Mouse (Mus musculus) liver, adult 2 months (tissue): ENCODE data around the gene Myadm. TPM values are rescaled to one million over a fixed set of nuclear protein-coding genes. Genes with fewer than 3 reads are reported as not detected.

Experiments used
- DNase-seq: peaks from one replicate; pipeline ENCODE4 v3.0.0-alpha.2; 2011; ENCODE audit warnings: low read depth, low spot score; ENCODE audit errors: extremely low read depth
- H3K27ac ChIP-seq: fragments of 200-500 bp; replicated peaks from 2 replicates; pipeline ENCODE4 v1.5.1; 2012; ENCODE audit warnings: low read depth, mild to moderate bottlenecking, control low read depth, inconsistent platforms, low read length; ENCODE audit not compliant: insufficient read depth
- H3K27me3 ChIP-seq: fragments of 200-500 bp; 2 replicates; pipeline ENCODE4 v1.6.1; 2012; ENCODE audit warnings: mild to moderate bottlenecking, moderate library complexity, low read length, inconsistent platforms; ENCODE audit not compliant: control insufficient read depth, insufficient read depth
- H3K36me3 ChIP-seq: fragments of 200-500 bp; 2 replicates; pipeline ENCODE4 v1.6.1; 2012; ENCODE audit warnings: low read length, inconsistent platforms; ENCODE audit not compliant: control insufficient read depth, insufficient read depth
- H3K4me1 ChIP-seq: fragments of 200-500 bp; 2 replicates; pipeline ENCODE4 v1.6.1; 2011; ENCODE audit warnings: low read length; ENCODE audit not compliant: control insufficient read depth, insufficient read depth
- H3K4me3 ChIP-seq: fragments of 200-500 bp; 2 replicates; pipeline ENCODE4 v1.5.1; 2011; ENCODE audit warnings: low read depth, mild to moderate bottlenecking, control low read depth, low read length, moderate library complexity; ENCODE audit not compliant: insufficient read depth
- H3K79me2 ChIP-seq: fragments of 200-500 bp; 2 replicates; pipeline ENCODE4 v1.6.1; 2012; ENCODE audit warnings: inconsistent platforms, mild to moderate bottlenecking, low read length, moderate library complexity; ENCODE audit not compliant: control insufficient read depth, insufficient read depth
- H3K9ac ChIP-seq: fragments of 200-500 bp; 2 replicates; pipeline ENCODE4 v1.6.1; 2012; ENCODE audit warnings: low read depth, mild to moderate bottlenecking, control low read depth, inconsistent platforms, low read length
- CTCF ChIP-seq: fragments of 200-500 bp; IDR thresholded peaks from 2 replicates; pipeline ENCODE4 v1.5.1; 2011; ENCODE audit warnings: low read depth, low read length, control low read depth
- POLR2A ChIP-seq: fragments of 200-500 bp; IDR thresholded peaks from 2 replicates; pipeline ENCODE4 v1.6.1; 2011; ENCODE audit warnings: low read length, control low read depth; ENCODE audit not compliant: insufficient read depth; ENCODE audit errors: extremely low read depth
- WGBS: fragments of 180-500 bp; shearing (Covaris S2); methylation state at CpG from one replicate; pipeline ENCODE4 v1.1.7; 2018; 5-methylcytosine and 5-hydroxymethylcytosine counted together
- polyA plus RNA-seq: library from polyadenylated mRNA; depleted of rRNA; stranded (reverse); fragments of >200 nt; gene quantifications from 2 replicates; pipeline ENCODE4 v1.2.3, GENCODE M21; 2012
- total RNA-seq: library from RNA; depleted of rRNA; stranded (reverse); fragments of >200 nt; gene quantifications from 2 replicates; pipeline ENCODE4 v1.2.3, GENCODE M21; 2014

The Myadm gene
- total and polyA plus RNA-seq, 2 experiments: 6.6 to 63.0 TPM

DNA sequence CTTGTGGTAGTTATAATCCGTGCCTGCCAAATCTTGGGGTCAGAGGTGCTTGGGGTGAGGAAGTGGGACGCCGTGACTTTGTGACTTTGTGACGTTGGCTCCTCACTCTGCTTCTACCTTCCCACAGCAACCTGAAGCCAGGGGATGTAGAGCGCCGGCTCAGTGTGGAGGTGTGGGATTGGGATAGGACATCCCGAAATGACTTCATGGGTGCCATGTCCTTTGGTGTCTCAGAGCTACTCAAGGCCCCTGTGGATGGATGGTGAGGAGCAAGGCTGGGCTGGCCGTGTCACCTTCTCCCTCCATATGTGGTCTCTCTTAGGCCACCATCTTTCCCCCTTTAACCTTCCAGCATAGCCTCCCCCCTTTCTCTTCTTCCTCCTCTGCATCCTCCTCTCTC lies 24.7 kb downstream of the Myadm start:
- Histone ChIP-seq H3K9ac (no peak overlapping the region), H3K36me3 (no peaks in the 10 kb centered on the region), H3K79me2 (no peaks in the 10 kb centered on the region), H3K27ac (no peak overlapping the region), H3K4me1 (no peaks in the 10 kb centered on the region), H3K4me3 (no peak overlapping the region), H3K27me3 (no peaks in the 10 kb centered on the region)
- DNase-seq: no peak
- TF ChIP-seq POLR2A (no peak), CTCF (no peak)
- 85% methylated on average over 8 of the region's 8 CpGs for WGBS

DNA sequence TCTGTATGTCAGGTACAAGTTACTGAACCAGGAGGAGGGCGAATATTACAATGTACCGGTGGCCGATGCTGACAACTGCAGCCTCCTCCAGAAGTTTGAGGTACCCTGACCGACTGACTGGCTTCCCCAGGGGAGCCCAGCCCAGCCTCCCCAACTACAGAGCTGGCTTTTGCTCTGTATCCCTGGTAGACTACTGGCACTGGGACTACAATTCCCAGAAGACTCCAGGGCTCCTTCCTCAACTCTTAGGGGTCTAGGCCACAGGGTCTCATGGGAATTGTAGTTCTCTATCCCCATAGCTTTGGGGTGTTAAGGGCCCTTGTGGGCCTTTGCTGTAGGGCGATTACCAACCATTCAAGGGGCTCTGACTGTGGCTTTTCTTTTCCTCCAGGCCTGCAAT lies 25.2 kb downstream of the Myadm start:
- Histone ChIP-seq H3K9ac (no peak overlapping the region), H3K79me2 (no peaks in the 10 kb centered on the region), H3K36me3 (no peaks in the 10 kb centered on the region), H3K27me3 (no peaks in the 10 kb centered on the region), H3K4me3 (no peak overlapping the region), H3K27ac (no peak overlapping the region), H3K4me1 (no peaks in the 10 kb centered on the region)
- 73% methylated on average over 5 of the region's 5 CpGs for WGBS
- TF ChIP-seq POLR2A: no peak
- TF ChIP-seq CTCF: no peak
- no peak for DNase-seq

DNA sequence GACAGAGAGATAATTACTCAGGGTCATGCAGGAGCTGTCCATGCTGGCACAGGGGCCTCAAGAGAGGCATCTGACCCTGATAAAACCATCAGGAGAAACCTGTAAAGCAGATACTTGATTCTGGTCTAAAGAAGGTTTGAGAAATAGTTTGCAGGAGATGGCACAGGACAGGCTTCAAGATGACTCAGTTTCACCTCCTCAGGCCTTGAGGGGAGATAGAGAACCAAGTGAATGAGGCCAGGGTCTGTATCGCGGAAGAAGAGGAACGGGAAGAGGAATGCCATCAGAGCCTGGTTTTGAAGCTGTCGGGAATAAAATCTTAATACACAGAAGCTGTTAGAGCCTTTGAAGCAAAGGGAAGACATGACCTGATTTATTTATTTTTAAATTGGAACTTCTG lies 28.8 kb downstream of the Myadm start:
- Histone ChIP-seq H3K36me3 (no peaks in the 10 kb centered on the region), H3K27me3 (no peaks in the 10 kb centered on the region), H3K4me1 (no peaks in the 10 kb centered on the region), H3K4me3 (no peak overlapping the region), H3K9ac (no peak overlapping the region), H3K79me2 (no peaks in the 10 kb centered on the region), H3K27ac (no peak overlapping the region)
- DNase-seq: no peak
- TF ChIP-seq CTCF (no peak), POLR2A (no peak)
- WGBS: 62% methylated on average over 4 of the region's 4 CpGs

DNA sequence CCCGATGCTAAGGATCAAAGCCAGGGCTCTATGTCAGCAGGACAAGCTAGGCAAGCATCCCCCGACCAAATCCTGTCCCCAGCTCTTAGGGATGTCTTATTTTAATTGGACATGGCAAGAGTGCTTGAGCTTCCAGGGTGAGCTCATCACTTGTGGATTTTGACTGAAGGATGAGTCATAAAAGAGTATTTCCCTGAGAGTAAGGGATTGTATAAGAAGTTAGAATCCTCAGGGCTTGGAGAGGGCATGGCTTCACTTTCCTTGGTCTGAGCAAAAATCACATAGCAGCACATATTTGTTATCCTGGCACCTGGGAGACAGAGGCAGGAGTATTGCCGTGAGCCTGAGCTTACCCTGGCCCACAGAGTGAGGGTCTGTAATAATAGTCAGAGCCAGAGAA lies 32.0 kb downstream of the Myadm start:
- H3K4me1 ChIP-seq: no peaks in the 10 kb centered on the region
- WGBS: 71% methylated on average over 3 of the region's 3 CpGs
- TF ChIP-seq CTCF (no peak), POLR2A (no peak)

DNA sequence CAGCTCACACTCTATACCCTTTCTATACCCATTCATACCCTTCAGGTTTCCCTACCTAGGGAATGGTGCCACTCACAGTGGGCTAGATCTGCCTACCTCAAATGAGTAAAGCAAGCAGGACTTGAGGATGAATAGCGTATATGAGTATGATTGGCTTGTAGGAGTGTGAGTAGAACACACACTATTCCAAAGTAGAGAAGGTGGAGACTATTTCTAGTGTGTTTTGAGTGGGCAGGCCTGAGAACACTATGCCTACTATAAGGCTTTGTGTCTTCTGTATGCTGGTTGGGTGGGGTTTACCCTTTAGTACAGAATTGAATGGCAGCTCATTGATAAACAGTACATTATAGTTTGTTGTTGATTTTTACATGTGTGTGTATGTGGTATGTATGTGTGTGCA lies 34.9 kb downstream of the Myadm start:
- DNase-seq: no peak
- H3K36me3 ChIP-seq: no peaks in the 10 kb centered on the region
- no peak overlapping the region for H3K9ac ChIP-seq
- no peak overlapping the region for H3K4me3 ChIP-seq
- no peaks in the 10 kb centered on the region for H3K4me1 ChIP-seq
- H3K27me3 ChIP-seq: no peaks in the 10 kb centered on the region
- WGBS: 93% methylated on average over 1 of the region's 1 CpGs
- H3K27ac ChIP-seq: no peak overlapping the region
- H3K79me2 ChIP-seq: no peaks in the 10 kb centered on the region
- no peak for TF ChIP-seq POLR2A
- no peak for TF ChIP-seq CTCF

More for the DNA sequence above, 32.0 kb downstream of the Myadm start:
- Histone ChIP-seq H3K36me3 (no peaks in the 10 kb centered on the region), H3K4me3 (no peak overlapping the region), H3K9ac (no peak overlapping the region), H3K27ac (no peak overlapping the region), H3K27me3 (no peaks in the 10 kb centered on the region), H3K79me2 (no peaks in the 10 kb centered on the region)
- DNase-seq: no peak

DNA sequence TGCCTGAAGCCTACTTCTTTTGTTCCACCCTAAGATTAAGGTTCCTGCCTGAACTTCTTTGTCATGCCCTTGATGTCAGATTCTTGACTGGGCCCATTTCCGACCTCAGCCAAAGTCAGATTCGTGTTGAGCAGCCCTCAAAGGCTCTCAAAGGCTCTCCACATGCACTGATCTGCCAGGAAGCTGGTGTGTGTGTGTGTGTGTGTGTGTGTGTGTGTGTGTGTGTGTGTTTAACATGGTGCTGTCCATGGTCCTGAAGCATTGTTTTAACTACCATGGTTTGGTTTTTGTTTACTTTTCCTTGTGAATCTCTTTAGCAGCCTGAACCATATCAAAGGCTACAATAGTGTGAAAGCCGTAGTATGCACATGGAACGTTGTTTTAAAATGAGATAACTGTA lies 39.1 kb downstream of the Myadm start:
- WGBS: 60% methylated on average over 4 of the region's 4 CpGs
- DNase-seq: peak; percentile 6
- no peak overlapping the region for H3K4me3 ChIP-seq
- no peaks in the 10 kb centered on the region for H3K27me3 ChIP-seq
- no peak for TF ChIP-seq CTCF
- no peak for TF ChIP-seq POLR2A
- H3K27ac ChIP-seq: no peak overlapping the region
- no peaks in the 10 kb centered on the region for H3K36me3 ChIP-seq
- H3K9ac ChIP-seq: no peak overlapping the region
- H3K79me2 ChIP-seq: no peaks in the 10 kb centered on the region
- H3K4me1 ChIP-seq: peaks cover 5% of the 10 kb centered on the region; the same call in 1 of the 2 replicates
